Mouse (Mus musculus) urinary bladder, postnatal 14 days (tissue): ENCODE results near the gene Enpp5.
A peak's percentile ranks its signal among the peaks of the same experiment; 100 is the strongest.

Experiments used
- DNase-seq: peaks from one replicate; pipeline ENCODE4 v3.0.0; 2021; ENCODE audit warnings: low spot score

Enpp5 gene

GRCm38 (mm10) chr17:44091512-44091911 is 12.9 kb downstream of the Enpp5 start:
- DNase-seq, result no peak

- no peak for DNase-seq
Measured at GRCm38 (mm10) chr17:44100486-44100885, 21.9 kb downstream of the Enpp5 start.

DNA sequence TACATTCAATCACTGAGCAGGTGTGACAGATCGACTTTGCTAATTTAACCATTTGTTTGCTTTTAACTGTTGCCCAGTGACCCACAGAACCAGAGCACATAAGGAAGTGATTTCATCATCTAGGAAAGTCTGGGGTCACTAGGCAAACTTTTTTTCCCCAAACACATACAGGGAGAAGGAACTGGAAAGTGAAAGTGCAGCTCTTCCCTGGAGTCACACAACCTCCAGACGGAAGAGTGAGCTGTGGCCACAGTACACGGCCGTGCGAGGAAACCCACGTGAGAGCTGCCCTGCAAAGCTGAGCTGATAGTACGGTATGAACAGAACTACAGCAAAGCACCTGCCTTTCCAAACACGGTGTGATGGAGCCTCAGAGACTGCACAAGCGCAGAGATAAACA is 22.3 kb downstream of the Enpp5 start:
- no peak for DNase-seq

- no peak for DNase-seq
Measured at GRCm38 (mm10) chr17:44101961-44102360, 23.3 kb downstream of the Enpp5 start.

DNA sequence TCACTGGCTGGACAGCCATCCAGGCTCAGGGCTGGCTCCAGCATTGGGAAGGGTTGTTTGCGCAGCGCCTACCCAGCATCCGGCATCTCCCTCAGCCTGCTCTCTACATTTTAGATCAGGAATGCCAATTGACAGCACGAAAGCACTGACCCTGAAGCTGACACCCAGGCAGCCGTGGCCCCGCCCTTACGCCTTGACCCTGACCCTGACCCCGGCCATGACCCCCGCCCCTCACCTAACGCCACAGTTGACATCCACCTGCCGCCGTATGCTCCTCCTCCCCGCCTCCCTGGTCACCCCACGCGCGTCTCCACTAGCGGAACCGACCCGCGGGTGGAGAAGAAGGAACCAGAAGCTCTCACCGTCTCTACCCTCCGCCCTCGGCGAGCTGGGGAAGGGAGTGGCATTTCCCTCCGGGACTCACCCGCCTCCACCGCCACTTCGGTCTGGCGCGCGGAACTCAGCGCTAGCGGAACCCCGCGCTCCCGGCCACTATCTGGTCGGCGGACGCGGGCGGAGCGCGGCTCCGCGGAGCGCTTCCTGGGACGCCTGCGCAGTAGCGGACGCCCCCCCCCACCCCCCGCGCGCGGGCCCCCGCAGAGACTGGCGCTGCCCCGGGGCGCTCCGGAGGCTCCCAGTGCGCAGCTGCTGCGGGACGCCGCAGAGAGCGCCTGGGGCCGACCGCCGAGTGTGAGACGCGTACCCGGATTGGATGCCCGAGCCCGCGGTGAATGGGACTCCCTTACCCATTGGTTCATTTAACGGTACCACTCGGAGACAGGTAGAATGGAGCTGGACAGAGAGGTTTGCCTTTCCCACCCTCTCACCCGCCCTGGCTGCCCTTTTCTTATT is 26.9 kb downstream of the Enpp5 start, which contains the start of gene Enpp4:
Enpp4 (minus strand) TSS at position 523 of the 852 bp plus-strand sequence.
- DNase-seq, result peak; percentile 89

- DNase-seq, result no peak
Measured at GRCm38 (mm10) chr17:44108331-44108730, 29.7 kb downstream of the Enpp5 start.

DNA sequence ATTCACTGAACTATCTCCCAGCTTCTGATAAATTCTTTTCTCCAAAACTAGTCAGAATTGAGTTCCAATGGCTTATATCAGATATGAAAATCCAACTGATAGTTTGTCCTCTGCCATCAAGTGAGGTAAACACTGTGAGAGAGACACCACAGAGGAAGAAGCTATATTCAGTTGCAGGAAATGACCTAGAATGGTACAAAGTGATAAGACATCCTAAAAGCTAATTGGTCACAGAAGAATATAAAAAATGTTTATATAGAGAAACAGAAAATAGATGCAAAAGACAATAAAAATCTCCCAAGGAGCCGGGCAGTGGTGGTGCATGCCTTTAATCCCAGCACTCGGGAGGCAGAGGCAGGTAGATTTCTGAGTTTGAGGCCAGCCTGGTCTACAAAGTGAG is 38.0 kb downstream of the Enpp5 start:
- DNase-seq, result no peak

GRCm38 (mm10) chr17:44117721-44118120 is 39.1 kb downstream of the Enpp5 start:
- DNase-seq, result no peak

DNA sequence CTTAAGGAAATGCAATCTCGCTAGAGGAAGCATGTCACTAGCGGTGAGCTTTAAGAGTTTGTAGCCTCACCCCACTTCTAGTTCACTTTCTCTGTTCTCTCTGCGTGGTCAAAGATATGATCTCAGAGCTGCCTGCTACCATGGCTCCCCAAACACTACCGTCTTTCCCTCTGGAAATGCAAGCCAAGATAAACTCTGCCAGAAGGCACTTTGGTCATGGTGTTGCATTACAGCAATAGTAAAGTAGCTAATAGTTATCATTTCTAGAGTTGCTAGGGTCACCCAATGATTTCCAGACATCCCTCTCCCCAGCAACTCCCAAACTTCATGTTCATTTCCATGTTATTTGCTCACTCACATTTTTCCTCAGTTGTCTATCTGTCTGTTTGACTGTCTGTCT is 39.6 kb downstream of the Enpp5 start:
- no peak for DNase-seq

- DNase-seq, result peak; percentile 35
Measured at GRCm38 (mm10) chr17:44121366-44122100, 42.9 kb downstream of the Enpp5 start.

DNA sequence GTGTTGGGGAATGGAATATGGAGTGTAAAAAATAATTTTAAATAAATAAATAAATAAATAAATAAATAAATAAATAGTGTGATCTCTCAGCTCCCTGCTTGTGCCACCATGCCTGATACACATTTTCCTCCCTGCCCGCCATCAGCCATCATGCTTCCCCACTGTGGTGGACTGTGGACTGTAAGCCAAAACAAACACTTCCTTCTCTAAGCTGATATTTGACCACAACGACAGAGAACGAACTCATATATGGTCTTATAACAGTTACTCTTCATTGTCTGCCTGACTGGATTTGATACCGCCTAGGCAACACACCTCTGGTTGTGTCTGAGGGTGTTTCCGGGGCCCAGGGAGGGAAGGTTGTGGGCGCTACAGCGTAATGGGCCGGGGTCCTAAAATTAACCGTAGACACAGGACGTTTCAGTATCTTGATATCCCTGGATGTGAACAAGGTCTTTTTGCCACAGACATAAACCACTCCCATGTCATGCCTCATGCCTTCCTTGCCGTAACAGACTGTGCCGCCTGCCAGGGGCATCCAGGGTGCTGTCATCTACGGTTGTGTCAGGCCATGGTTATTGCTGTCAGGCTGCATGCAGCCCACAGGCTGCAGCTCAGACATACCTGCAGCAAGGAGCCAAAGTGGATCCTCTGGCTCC is 50.6 kb downstream of the Enpp5 start:
- DNase-seq, result peak; percentile 9

DNA sequence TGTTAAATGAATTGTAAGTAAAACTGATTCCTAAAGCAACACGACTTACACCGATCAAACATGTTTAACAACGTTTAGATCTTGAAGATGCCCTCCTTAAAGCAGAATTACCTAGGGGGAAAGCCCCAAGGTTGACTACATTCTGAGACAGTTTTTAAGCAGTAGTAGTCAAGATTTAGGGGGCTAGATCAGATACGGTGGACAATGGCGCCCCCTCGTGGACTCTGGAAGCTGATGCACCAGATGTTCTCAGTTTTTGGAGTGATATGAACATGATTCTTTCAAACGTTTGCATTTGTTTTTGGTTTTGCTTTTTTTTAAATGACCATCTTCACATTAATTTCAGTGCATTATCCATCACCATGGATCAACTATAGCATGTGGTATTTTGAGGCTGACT is 51.8 kb downstream of the Enpp5 start:
- DNase-seq, result peak; percentile 73

GRCm38 (mm10) chr17:44134106-44134505 is 55.5 kb downstream of the Enpp5 start:
- DNase-seq, result no peak

DNA sequence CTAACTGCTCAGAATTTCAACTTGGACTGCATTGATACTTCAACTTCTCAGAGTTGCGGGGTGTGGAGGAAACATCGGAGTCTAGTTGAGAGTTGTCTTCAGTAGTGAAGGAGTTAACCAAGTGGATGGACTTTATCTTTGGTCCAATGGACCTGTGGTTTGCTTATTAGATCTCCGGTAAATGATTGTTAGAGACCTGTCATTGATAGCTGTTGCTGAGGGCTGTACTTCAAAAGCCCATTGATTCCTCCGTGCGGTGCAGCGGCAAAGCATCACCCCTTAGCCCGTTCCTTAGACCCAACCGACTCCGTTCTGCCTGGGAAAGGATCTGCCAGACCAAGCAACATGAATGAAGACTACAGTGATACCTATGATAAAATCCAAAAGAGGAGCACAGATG is 55.9 kb downstream of the Enpp5 start:
- no peak for DNase-seq

- DNase-seq, result no peak
Measured at GRCm38 (mm10) chr17:44136018-44136417, 57.4 kb downstream of the Enpp5 start.
